Mouse (Mus musculus) duodenum, adult 2 months (tissue): ENCODE measurements around the gene Olfr1351. TPM values are rescaled to one million over a fixed set of nuclear protein-coding genes. Genes with fewer than 3 reads are reported as not detected.

ENCODE experiments used
- polyA plus RNA-seq: library from polyadenylated mRNA; depleted of rRNA; stranded (reverse); fragments of >200 nt; gene quantifications from 2 replicates; pipeline ENCODE4 v1.2.3, GENCODE M21; 2012; ENCODE audit warnings: low replicate concordance; rRNA removed

The Olfr1351 gene
- polyA plus RNA-seq, result not detected in 2 replicates

GRCm38 (mm10) chr10:79012172-79012571 lies at the start of gene Olfr1351:
TSS of gene Olfr1351 (plus strand) at chr10:79012472.

GRCm38 (mm10) chr10:78963009-78963408 lies 49.3 kb upstream of the Olfr1351 start, which contains the start of gene Olfr1353:
TSS of gene Olfr1353 (plus strand) at chr10:78963309.

DNA sequence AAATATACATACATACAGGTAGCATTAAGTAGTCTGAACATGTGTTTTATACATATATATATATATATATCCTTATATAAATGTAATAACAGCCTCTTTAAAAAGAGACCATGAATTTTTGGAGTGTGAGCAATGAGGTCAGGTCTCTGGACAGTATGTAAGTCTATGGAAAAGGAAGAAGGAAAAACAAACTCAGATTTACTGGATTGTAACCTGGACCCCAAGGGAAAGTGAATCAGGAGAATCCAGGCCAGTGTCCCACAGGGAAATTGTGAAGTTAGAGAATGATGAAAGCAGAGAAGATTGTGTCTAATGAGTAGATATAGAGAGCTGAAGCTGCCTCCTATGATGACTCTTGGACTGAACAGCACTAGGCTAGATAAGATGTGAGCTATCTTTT lies 31.5 kb upstream of the Olfr1351 start, which contains the start of gene Olfr1352:
Gene Olfr1352 (plus strand): TSS at position 301 of the 400 bp plus-strand sequence.

GRCm38 (mm10) chr10:79028441-79028840 lies 16.2 kb downstream of the Olfr1351 start, which contains the start of gene Olfr57:
TSS of gene Olfr57 (plus strand) at chr10:79028741.

Other genes starting within 250 kb of the Olfr1351 start
- not detected in 2 replicates for gene Slc1a6, start 232.0 kb upstream of the Olfr1351 start, polyA plus RNA-seq
- gene Olfr1356, start 160.3 kb upstream of the Olfr1351 start, polyA plus RNA-seq, result not detected in 2 replicates
- not detected in 2 replicates for gene Olfr1355, start 136.9 kb upstream of the Olfr1351 start, polyA plus RNA-seq
- gene Olfr1354, start 99.3 kb upstream of the Olfr1351 start, polyA plus RNA-seq, result not detected in 2 replicates
- not detected in 2 replicates for gene Olfr8, start 61.8 kb upstream of the Olfr1351 start, polyA plus RNA-seq
- gene Olfr1353, start 49.2 kb upstream of the Olfr1351 start, polyA plus RNA-seq, result not detected in 2 replicates
- gene Olfr1352, start 31.4 kb upstream of the Olfr1351 start, polyA plus RNA-seq, result not detected in 2 replicates
- not detected in 2 replicates for gene Olfr57, start 16.3 kb downstream of the Olfr1351 start, polyA plus RNA-seq
- gene 2610008E11Rik, start 85.1 kb downstream of the Olfr1351 start, polyA plus RNA-seq, result 0.06 and 0.22 TPM in 2 replicates
- gene Vmn2r80, start 136.3 kb downstream of the Olfr1351 start, polyA plus RNA-seq, result not detected in 2 replicates
- not detected in 2 replicates for gene Vmn2r81, start 235.2 kb downstream of the Olfr1351 start, polyA plus RNA-seq